Mouse (Mus musculus) heart, embryonic 12.5 days (tissue): ENCODE data around the gene Aloxe3. TPM values are rescaled to one million over a fixed set of nuclear protein-coding genes. Genes with fewer than 3 reads are reported as not detected.

Experiments used
- ATAC-seq: fragments of 200-750 bp; cut with Nextera tagmentation; 2 replicates; pipeline ENCODE4 v1.8.0; 2017; ENCODE audit warnings: moderate TSS enrichment, moderate library complexity; ENCODE audit not compliant: insufficient number of reproducible peaks, low FRiP score
- H3K27ac ChIP-seq: fragments of 300-500 bp; sonication (generic); 2 replicates; pipeline ENCODE4 v1.5.1; 2016; ENCODE audit warnings: mild to moderate bottlenecking, moderate library complexity; ENCODE audit not compliant: poor library complexity, severe bottlenecking
- H3K27me3 ChIP-seq: fragments of 300-500 bp; sonication (generic); replicated peaks from 2 replicates; pipeline ENCODE4 v1.6.1; 2016; ENCODE audit warnings: mild to moderate bottlenecking, moderate library complexity
- H3K36me3 ChIP-seq: fragments of 300-500 bp; sonication (generic); 2 replicates; pipeline ENCODE4 v1.6.1; 2016; ENCODE audit warnings: mild to moderate bottlenecking, moderate library complexity
- H3K4me1 ChIP-seq: fragments of 300-500 bp; sonication (generic); replicated peaks from 2 replicates; pipeline ENCODE4 v1.6.1; 2016; ENCODE audit warnings: mild to moderate bottlenecking
- H3K4me2 ChIP-seq: fragments of 300-500 bp; sonication (generic); 2 replicates; pipeline ENCODE4 v1.6.1; 2016; ENCODE audit warnings: mild to moderate bottlenecking, moderate library complexity
- H3K4me3 ChIP-seq: fragments of 300-500 bp; sonication (generic); 2 replicates; pipeline ENCODE4 v1.5.1; 2016; ENCODE audit warnings: mild to moderate bottlenecking
- H3K9ac ChIP-seq: fragments of 300-500 bp; sonication (generic); 2 replicates; pipeline ENCODE4 v1.6.1; 2016; ENCODE audit warnings: mild to moderate bottlenecking, moderate library complexity
- H3K9me3 ChIP-seq: fragments of 300-500 bp; sonication (generic); replicated peaks from 2 replicates; pipeline ENCODE4 v1.6.1; 2016; ENCODE audit warnings: mild to moderate bottlenecking, moderate library complexity
- WGBS: fragments of 180-500 bp; shearing (Covaris S2); methylation state at CpG from one replicate; pipeline ENCODE4 v1.1.7; 2016; 5-methylcytosine and 5-hydroxymethylcytosine counted together
- polyA plus RNA-seq: library from polyadenylated mRNA; unstranded; fragments of >200 nt; fragmentation: Nextera tagmentation; extraction: Ambion mirVana; gene quantifications from 2 replicates; pipeline ENCODE4 v1.2.1, GENCODE M21; 2016

Gene Aloxe3
- polyA plus RNA-seq, result 0.17 and 0.54 TPM in 2 replicates

GRCm38 (mm10) chr11:69125852-69125918 lies at the start of gene Aloxe3:
Gene Aloxe3, plus strand, starts transcription at chr11:69125896.
- Histone ChIP-seq H3K9me3 (no peaks in the 10 kb centered on the region), H3K4me3 (peak within 1 kb of the TSS; percentile 63), H3K27me3 (peaks cover 13% of the 10 kb centered on the region; the same call in 1 of the 2 replicates), H3K4me2 (peak within 1 kb of the TSS; percentile 92), H3K4me1 (peaks cover 29% of the 10 kb centered on the region), H3K9ac (peak within 1 kb of the TSS; percentile 71), H3K36me3 (no peaks in the 10 kb centered on the region), H3K27ac (peak within 1 kb of the TSS; percentile 71; the same call in 1 of the 2 replicates)
- ATAC-seq, result no peak
- WGBS, result 7% methylated on average over 3 of the region's 3 CpGs

GRCm38 (mm10) chr11:69076572-69076971 lies 49.1 kb upstream of the Aloxe3 start:
- 78% methylated on average over 5 of the region's 5 CpGs for WGBS
- Histone ChIP-seq H3K27me3 (no peaks in the 10 kb centered on the region), H3K9ac (no peak overlapping the region), H3K9me3 (no peaks in the 10 kb centered on the region), H3K4me3 (no peak overlapping the region), H3K4me1 (peaks cover 7% of the 10 kb centered on the region), H3K4me2 (no peak overlapping the region), H3K36me3 (no peaks in the 10 kb centered on the region), H3K27ac (no peak overlapping the region)
- no peak for ATAC-seq

- H3K27me3 ChIP-seq, result no peaks in the 10 kb centered on the region
- WGBS, result 73% methylated on average over 9 of the region's 9 CpGs
- no peak overlapping the region for H3K4me2 ChIP-seq
- no peak for ATAC-seq
- no peak overlapping the region for H3K9ac ChIP-seq
- no peaks in the 10 kb centered on the region for H3K36me3 ChIP-seq
- H3K4me1 ChIP-seq, result peaks cover 4% of the 10 kb centered on the region
- H3K9me3 ChIP-seq, result no peaks in the 10 kb centered on the region
- no peak overlapping the region for H3K4me3 ChIP-seq
- no peak overlapping the region for H3K27ac ChIP-seq
These were observed 48.4 kb upstream of the Aloxe3 start for GRCm38 (mm10) chr11:69077316-69077715.

- Histone ChIP-seq H3K4me1 (no peaks in the 10 kb centered on the region), H3K27me3 (no peaks in the 10 kb centered on the region), H3K9ac (no peak overlapping the region), H3K4me2 (no peak overlapping the region), H3K4me3 (no peak overlapping the region), H3K9me3 (no peaks in the 10 kb centered on the region), H3K27ac (no peak overlapping the region), H3K36me3 (no peaks in the 10 kb centered on the region)
- 71% methylated on average over 6 of the region's 6 CpGs for WGBS
- no peak for ATAC-seq
These were observed 47.7 kb upstream of the Aloxe3 start for GRCm38 (mm10) chr11:69078041-69078440.

GRCm38 (mm10) chr11:69078805-69079438 lies 46.8 kb upstream of the Aloxe3 start:
- 57% methylated on average over 5 of the region's 5 CpGs for WGBS
- Histone ChIP-seq H3K4me3 (no peak overlapping the region), H3K9ac (no peak overlapping the region), H3K4me2 (no peak overlapping the region), H3K4me1 (no peaks in the 10 kb centered on the region), H3K36me3 (no peaks in the 10 kb centered on the region), H3K27me3 (no peaks in the 10 kb centered on the region), H3K9me3 (no peaks in the 10 kb centered on the region), H3K27ac (no peak overlapping the region)
- no peak for ATAC-seq

- H3K27me3 ChIP-seq, result no peaks in the 10 kb centered on the region
- no peaks in the 10 kb centered on the region for H3K4me1 ChIP-seq
- WGBS, result 78% methylated on average over 15 of the region's 15 CpGs
- H3K9ac ChIP-seq, result no peak overlapping the region
- no peak overlapping the region for H3K4me3 ChIP-seq
- no peak overlapping the region for H3K27ac ChIP-seq
- H3K4me2 ChIP-seq, result no peak overlapping the region
- no peaks in the 10 kb centered on the region for H3K36me3 ChIP-seq
- ATAC-seq, result no peak
- H3K9me3 ChIP-seq, result no peaks in the 10 kb centered on the region
These were observed 45.4 kb upstream of the Aloxe3 start for GRCm38 (mm10) chr11:69080102-69080854.

- Histone ChIP-seq H3K27me3 (no peaks in the 10 kb centered on the region), H3K27ac (no peak overlapping the region), H3K9ac (no peak overlapping the region), H3K9me3 (no peaks in the 10 kb centered on the region), H3K4me2 (no peak overlapping the region), H3K36me3 (no peaks in the 10 kb centered on the region), H3K4me1 (no peaks in the 10 kb centered on the region), H3K4me3 (no peak overlapping the region)
- 83% methylated on average over 8 of the region's 8 CpGs for WGBS
- no peak for ATAC-seq
These were observed 44.9 kb upstream of the Aloxe3 start for GRCm38 (mm10) chr11:69080855-69081222.

GRCm38 (mm10) chr11:69081613-69082012 lies 44.1 kb upstream of the Aloxe3 start:
- H3K27me3 ChIP-seq, result no peaks in the 10 kb centered on the region
- H3K4me3 ChIP-seq, result no peak overlapping the region
- H3K9ac ChIP-seq, result no peak overlapping the region
- WGBS, result 85% methylated on average over 7 of the region's 7 CpGs
- ATAC-seq, result no peak
- no peaks in the 10 kb centered on the region for H3K36me3 ChIP-seq
- H3K4me1 ChIP-seq, result peaks cover 6% of the 10 kb centered on the region
- no peak overlapping the region for H3K27ac ChIP-seq
- no peak overlapping the region for H3K4me2 ChIP-seq
- no peaks in the 10 kb centered on the region for H3K9me3 ChIP-seq

- no peak overlapping the region for H3K27ac ChIP-seq
- H3K9ac ChIP-seq, result no peak overlapping the region
- peaks cover 11% of the 10 kb centered on the region for H3K36me3 ChIP-seq
- ATAC-seq, result no peak
- H3K4me2 ChIP-seq, result no peak overlapping the region
- WGBS, result 77% methylated on average over 6 of the region's 6 CpGs
- no peak overlapping the region for H3K4me3 ChIP-seq
- H3K4me1 ChIP-seq, result peaks cover 36% of the 10 kb centered on the region
- H3K9me3 ChIP-seq, result no peaks in the 10 kb centered on the region
- no peaks in the 10 kb centered on the region for H3K27me3 ChIP-seq
These were observed 40.1 kb upstream of the Aloxe3 start for GRCm38 (mm10) chr11:69085608-69086007.

GRCm38 (mm10) chr11:69086390-69086789 lies 39.3 kb upstream of the Aloxe3 start:
- Histone ChIP-seq H3K9ac (no peak overlapping the region), H3K4me2 (no peak overlapping the region; the same call in 1 of the 2 replicates), H3K36me3 (peaks cover 18% of the 10 kb centered on the region), H3K27ac (peak overlapping the region; percentile 94), H3K27me3 (no peaks in the 10 kb centered on the region), H3K4me3 (no peak overlapping the region), H3K4me1 (peaks cover 42% of the 10 kb centered on the region), H3K9me3 (no peaks in the 10 kb centered on the region)
- 31% methylated on average over 6 of the region's 6 CpGs for WGBS
- no peak for ATAC-seq

- no peak for ATAC-seq
- peaks cover 24% of the 10 kb centered on the region for H3K36me3 ChIP-seq
- no peak overlapping the region for H3K4me3 ChIP-seq
- H3K27me3 ChIP-seq, result no peaks in the 10 kb centered on the region
- H3K9me3 ChIP-seq, result no peaks in the 10 kb centered on the region
- 25% methylated on average over 4 of the region's 4 CpGs for WGBS
- peak overlapping the region; percentile 94 for H3K27ac ChIP-seq
- peak overlapping the region; percentile 24; the same call in 1 of the 2 replicates for H3K9ac ChIP-seq
- peak overlapping the region; percentile 14 for H3K4me2 ChIP-seq
- H3K4me1 ChIP-seq, result peaks cover 49% of the 10 kb centered on the region
These were observed 38.6 kb upstream of the Aloxe3 start for GRCm38 (mm10) chr11:69087082-69087481.

- Histone ChIP-seq H3K9me3 (no peaks in the 10 kb centered on the region), H3K27ac (peak overlapping the region; percentile 94), H3K9ac (peak overlapping the region; percentile 100; the same call in 1 of the 2 replicates), H3K4me3 (peak overlapping the region; percentile 91), H3K27me3 (no peaks in the 10 kb centered on the region), H3K36me3 (peaks cover 27% of the 10 kb centered on the region), H3K4me1 (peaks cover 51% of the 10 kb centered on the region), H3K4me2 (peak overlapping the region; percentile 95)
- WGBS, result 52% methylated on average over 2 of the region's 2 CpGs
- no peak for ATAC-seq
These were observed 38.1 kb upstream of the Aloxe3 start for GRCm38 (mm10) chr11:69087597-69087996.
